Mouse (Mus musculus): ENCODE data around the gene Golga1. TPM values are rescaled to one million over a fixed set of nuclear protein-coding genes. Genes with fewer than 3 reads are reported as not detected.

The Golga1 gene
- polyA plus RNA-seq, 1 experiment from 2014 or later: 26.7 TPM

DNA sequence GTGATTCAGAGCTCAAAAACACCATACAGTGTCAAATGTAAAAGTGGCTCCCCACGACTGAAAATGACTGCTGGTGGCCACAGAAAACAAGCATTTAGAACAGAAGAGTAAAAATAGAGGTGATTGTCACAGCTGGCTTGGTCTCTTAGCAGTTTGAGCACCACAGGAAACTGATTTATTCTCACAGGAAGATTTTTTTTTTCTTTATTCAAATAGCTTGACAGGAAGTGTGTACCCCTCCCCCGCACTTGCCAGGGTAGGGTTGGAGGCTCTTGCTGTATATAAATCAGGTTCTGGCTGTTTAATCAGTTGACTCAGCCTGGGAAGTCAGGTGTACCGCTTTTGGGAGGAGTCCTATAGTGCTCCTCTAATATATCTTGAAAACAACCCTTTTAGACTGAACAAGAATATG, 56.4 kb downstream of the Golga1 start:
- H3K4me2 ChIP-seq (replicated peaks; ENCODE audit: low read depth): peak overlapping the region; percentile 96
- ATAC-seq: no peak
- H3K27me3 ChIP-seq (replicated peaks; ENCODE audit: control insufficient read depth, insufficient read depth, low read length): no peaks in the 10 kb centered on the region
- 0 out of 2 replicates have a peak, but pooled peaks cover 8% of the 10 kb centered on the region for H3K4me1 ChIP-seq (replicated peaks; ENCODE audit: control insufficient read depth, insufficient read depth, low read length)
- peak overlapping the region; percentile 87 for H3K9ac ChIP-seq (ENCODE audit: low read depth, low read length)
- H3K27ac ChIP-seq (ENCODE audit: low read depth, low read length): peak overlapping the region; percentile 94
- peaks cover 20% of the 10 kb centered on the region for H3K36me3 ChIP-seq (ENCODE audit: control insufficient read depth, insufficient read depth)
- no peak for TF ChIP-seq CTCF (IDR thresholded peaks at IDR 0.05; ENCODE audit: low read depth)
- WGBS: 4% methylated on average over 3 of the region's 3 CpGs
- H3K4me3 ChIP-seq (ENCODE audit: low read depth, low read length): peak overlapping the region; percentile 88
- no peaks in the 10 kb centered on the region for H3K9me3 ChIP-seq (ENCODE audit: control insufficient read depth)

- Histone ChIP-seq H3K27me3 (replicated peaks; ENCODE audit: control insufficient read depth, insufficient read depth, low read length) (no peaks in the 10 kb centered on the region), H3K4me1 (replicated peaks; ENCODE audit: control insufficient read depth, insufficient read depth, low read length) (0 out of 2 replicates have a peak, but pooled peaks cover 8% of the 10 kb centered on the region), H3K27ac (ENCODE audit: low read depth, low read length) (peak overlapping the region; percentile 94), H3K4me3 (ENCODE audit: low read depth, low read length) (peak overlapping the region; percentile 88), H3K9ac (ENCODE audit: low read depth, low read length) (peak overlapping the region; percentile 87), H3K36me3 (ENCODE audit: control insufficient read depth, insufficient read depth) (peaks cover 14% of the 10 kb centered on the region), H3K9me3 (ENCODE audit: control insufficient read depth) (no peaks in the 10 kb centered on the region), H3K4me2 (replicated peaks; ENCODE audit: low read depth) (peak overlapping the region; percentile 96)
- TF ChIP-seq CTCF (IDR thresholded peaks at IDR 0.05; ENCODE audit: low read depth): no peak
- WGBS: under 1% methylated on average over 21 of the region's 25 CpGs
- peak; percentile 40 for ATAC-seq
Measured at GRCm38 (mm10) chr2:39008350-39008851, 56.9 kb downstream of the Golga1 start.

DNA sequence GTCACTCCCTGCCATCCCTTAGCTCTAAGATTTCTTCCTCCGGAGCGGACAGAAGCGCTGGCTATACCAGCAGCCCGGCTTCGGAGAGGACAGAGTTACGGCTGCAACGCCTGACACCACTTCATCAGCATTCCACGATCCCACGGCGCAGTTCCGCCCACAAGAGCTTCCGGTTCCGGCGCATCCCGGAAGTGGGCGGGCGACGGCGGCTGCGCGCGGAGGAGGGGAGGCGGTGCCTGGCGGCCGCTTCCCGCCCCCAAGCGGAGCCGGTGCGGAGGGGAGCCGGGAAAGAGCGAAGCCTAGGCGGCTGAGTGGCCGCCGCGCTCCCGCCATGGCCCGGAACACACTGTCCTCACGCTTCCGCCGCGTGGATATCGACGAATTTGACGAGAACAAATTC, 57.5 kb downstream of the Golga1 start:
- Histone ChIP-seq H3K9ac (ENCODE audit: low read depth, low read length) (peak overlapping the region; percentile 87), H3K36me3 (ENCODE audit: control insufficient read depth, insufficient read depth) (peaks cover 13% of the 10 kb centered on the region; the same call in 1 of the 2 replicates), H3K4me2 (replicated peaks; ENCODE audit: low read depth) (peak overlapping the region; percentile 96), H3K9me3 (ENCODE audit: control insufficient read depth) (no peaks in the 10 kb centered on the region), H3K4me1 (replicated peaks; ENCODE audit: control insufficient read depth, insufficient read depth, low read length) (0 out of 2 replicates have a peak, but pooled peaks cover 8% of the 10 kb centered on the region), H3K4me3 (ENCODE audit: low read depth, low read length) (peak overlapping the region; percentile 88), H3K27ac (ENCODE audit: low read depth, low read length) (peak overlapping the region; percentile 94), H3K27me3 (replicated peaks; ENCODE audit: control insufficient read depth, insufficient read depth, low read length) (no peaks in the 10 kb centered on the region)
- peak; percentile 33; the same call in 1 of the 2 replicates for TF ChIP-seq CTCF (IDR thresholded peaks at IDR 0.05; ENCODE audit: low read depth)
- WGBS: under 1% methylated on average over 43 of the region's 44 CpGs
- peak; percentile 83 for ATAC-seq

- peaks cover 19% of the 10 kb centered on the region; the same call in 1 of the 2 replicates for H3K36me3 ChIP-seq (ENCODE audit: control insufficient read depth, insufficient read depth)
- peak overlapping the region; percentile 87 for H3K4me2 ChIP-seq (replicated peaks; ENCODE audit: low read depth)
- H3K4me1 ChIP-seq (replicated peaks; ENCODE audit: control insufficient read depth, insufficient read depth, low read length): 0 out of 2 replicates have a peak, but pooled peaks cover 8% of the 10 kb centered on the region
- 77% methylated on average over 14 of the region's 14 CpGs for WGBS
- no peaks in the 10 kb centered on the region for H3K9me3 ChIP-seq (ENCODE audit: control insufficient read depth)
- H3K9ac ChIP-seq (ENCODE audit: low read depth, low read length): no peak overlapping the region
- no peak for ATAC-seq
- H3K27ac ChIP-seq (ENCODE audit: low read depth, low read length): no peak overlapping the region
- no peak for TF ChIP-seq CTCF (IDR thresholded peaks at IDR 0.05; ENCODE audit: low read depth)
- no peaks in the 10 kb centered on the region for H3K27me3 ChIP-seq (replicated peaks; ENCODE audit: control insufficient read depth, insufficient read depth, low read length)
- H3K4me3 ChIP-seq (ENCODE audit: low read depth, low read length): 0 out of 2 replicates have a peak overlapping the region, but pooled peaks have one; percentile 67
Measured at GRCm38 (mm10) chr2:39006149-39006730, 59.1 kb downstream of the Golga1 start.

DNA sequence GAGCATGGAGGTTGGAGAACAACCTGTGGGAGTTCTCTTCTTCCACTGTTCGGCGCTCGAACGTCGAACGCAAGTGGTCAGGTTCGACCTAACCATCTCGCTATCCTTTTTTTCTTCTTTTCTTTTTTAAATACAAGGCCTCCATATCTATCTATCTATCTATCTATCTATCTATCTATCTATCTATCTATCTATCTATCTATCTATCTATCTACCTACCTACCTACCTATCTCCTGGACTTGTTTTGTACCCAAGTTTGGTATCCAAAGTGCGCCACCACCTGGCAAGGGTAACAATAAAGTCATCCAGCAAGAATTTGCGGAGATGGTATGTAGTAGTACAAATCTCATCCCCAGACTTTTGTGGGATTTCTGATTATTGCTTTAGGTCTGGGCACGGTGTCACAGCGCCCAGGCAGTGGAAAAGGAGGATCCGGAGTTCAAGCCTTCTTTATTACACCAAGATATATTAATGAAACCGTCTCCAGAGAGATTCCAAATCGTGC, 59.7 kb downstream of the Golga1 start, which contains the start of gene Rpl35:
Gene Rpl35, minus strand, starts transcription at position 51 of the 506 bp plus-strand sequence.
- no peaks in the 10 kb centered on the region for H3K9me3 ChIP-seq (ENCODE audit: control insufficient read depth)
- ATAC-seq: no peak
- peaks cover 25% of the 10 kb centered on the region; the same call in 1 of the 2 replicates for H3K36me3 ChIP-seq (ENCODE audit: control insufficient read depth, insufficient read depth)
- H3K9ac ChIP-seq (ENCODE audit: low read depth, low read length): peak within 1 kb of the TSS; percentile 72
- 0 out of 2 replicates have a peak, but pooled peaks cover 8% of the 10 kb centered on the region for H3K4me1 ChIP-seq (replicated peaks; ENCODE audit: control insufficient read depth, insufficient read depth, low read length)
- peak within 1 kb of the TSS; percentile 83 for H3K27ac ChIP-seq (ENCODE audit: low read depth, low read length)
- H3K4me2 ChIP-seq (replicated peaks; ENCODE audit: low read depth): peak within 1 kb of the TSS; percentile 87
- TF ChIP-seq CTCF (IDR thresholded peaks at IDR 0.05; ENCODE audit: low read depth): peak; percentile 60
- peak within 1 kb of the TSS; percentile 67 for H3K4me3 ChIP-seq (ENCODE audit: low read depth, low read length)
- H3K27me3 ChIP-seq (replicated peaks; ENCODE audit: control insufficient read depth, insufficient read depth, low read length): no peaks in the 10 kb centered on the region
- WGBS: 8% methylated on average over 15 of the region's 15 CpGs

- H3K36me3 ChIP-seq (ENCODE audit: control insufficient read depth, insufficient read depth): peaks cover 32% of the 10 kb centered on the region; the same call in 1 of the 2 replicates
- 0 out of 2 replicates have a peak, but pooled peaks cover 8% of the 10 kb centered on the region for H3K4me1 ChIP-seq (replicated peaks; ENCODE audit: control insufficient read depth, insufficient read depth, low read length)
- peak; percentile 79 for ATAC-seq
- no peaks in the 10 kb centered on the region for H3K9me3 ChIP-seq (ENCODE audit: control insufficient read depth)
- no peaks in the 10 kb centered on the region for H3K27me3 ChIP-seq (replicated peaks; ENCODE audit: control insufficient read depth, insufficient read depth, low read length)
- peak within 1 kb of the TSS; percentile 67 for H3K4me3 ChIP-seq (ENCODE audit: low read depth, low read length)
- H3K9ac ChIP-seq (ENCODE audit: low read depth, low read length): peak within 1 kb of the TSS; percentile 72
- peak within 1 kb of the TSS; percentile 83 for H3K27ac ChIP-seq (ENCODE audit: low read depth, low read length)
- TF ChIP-seq CTCF (IDR thresholded peaks at IDR 0.05; ENCODE audit: low read depth): no peak
- peak within 1 kb of the TSS; percentile 87 for H3K4me2 ChIP-seq (replicated peaks; ENCODE audit: low read depth)
- under 1% methylated on average over 57 of the region's 58 CpGs for WGBS
Measured at GRCm38 (mm10) chr2:39004880-39005435, 60.4 kb downstream of the Golga1 start, which contains the start of gene Arpc5l. Gene Arpc5l (plus strand): TSS chr2:39005348.
